ENCODE assay signal across 11 mouse cellular contexts in genomic region chr3:98039666-98040456, GRCm38 (mm10). TPM values are rescaled to one million over a fixed set of nuclear protein-coding genes. Genes with fewer than 3 reads are reported as not detected.
DNase-seq lines count a peak whose midpoint lies in the region; ATAC-seq and TF ChIP-seq lines count a peak whose summit lies in the region.
"Had no signal": no experiment of that assay in that cellular context is flagged by ENCODE, and none has a peak within 500 bp of the region (broad histone marks: within the 10 kb centered on the region; RNA-seq: fewer than 3 reads in every experiment).

No protein-coding gene starts in this region.

- H3K9ac ChIP-seq in heart, embryonic 14.5 days (ENCODE audit: low read length): no peak overlapping the region
- no peak overlapping the region for H3K9ac ChIP-seq in lung, embryonic 14.5 days
- no peak overlapping the region for H3K9ac ChIP-seq in embryonic facial prominence, embryonic 15.5 days
- H3K9ac ChIP-seq: midbrain, embryonic 13.5 days had no signal

- H3K4me1 ChIP-seq in heart, embryonic 14.5 days (ENCODE audit: control insufficient read depth in 2 of 2, insufficient read depth in 2 of 2, low read length in 2 of 2): peaks cover 37 to 75% of the 10 kb centered on the region in 2 experiments
- H3K4me1 ChIP-seq in lung, embryonic 14.5 days (ENCODE audit: insufficient read depth): peaks cover 56% of the 10 kb centered on the region
- peaks cover 82% of the 10 kb centered on the region for H3K4me1 ChIP-seq in embryonic facial prominence, embryonic 15.5 days

- WGBS in heart, embryonic 14.5 days: 50% methylated on average over 16 of the region's 16 CpGs
- 40% methylated on average over 16 of the region's 16 CpGs for WGBS in lung, embryonic 14.5 days
- 73% methylated on average over 16 of the region's 16 CpGs for WGBS in embryonic facial prominence, embryonic 15.5 days

- H3K27me3 ChIP-seq in heart, embryonic 14.5 days (ENCODE audit: control insufficient read depth, insufficient read depth, low read length): no peaks in the 10 kb centered on the region
- H3K27me3 ChIP-seq in lung, embryonic 14.5 days (ENCODE audit: insufficient read depth, low read length): no peaks in the 10 kb centered on the region
- H3K27me3 ChIP-seq in embryonic facial prominence, embryonic 15.5 days: no peaks in the 10 kb centered on the region
- H3K27me3 ChIP-seq: midbrain, embryonic 13.5 days; Patski had no signal

- H3K36me3 ChIP-seq in heart, embryonic 14.5 days (ENCODE audit: control insufficient read depth, insufficient read depth, low read length): no peaks in the 10 kb centered on the region
- H3K36me3 ChIP-seq in lung, embryonic 14.5 days (ENCODE audit: insufficient read depth): no peaks in the 10 kb centered on the region
- H3K36me3 ChIP-seq in embryonic facial prominence, embryonic 15.5 days: no peaks in the 10 kb centered on the region
- H3K36me3 ChIP-seq: midbrain, embryonic 13.5 days had no signal

- H3K27ac ChIP-seq in heart, embryonic 14.5 days (replicated peaks in 1 of 2; ENCODE audit: control insufficient read depth in 1 of 2, insufficient read depth in 1 of 2, low read depth in 2 of 2, low read length in 2 of 2): peak overlapping the region; percentile 28 to 70; a peak in 3 of 4 replicates
- 0 out of 2 replicates have a peak overlapping the region, but pooled peaks have one; percentile 20 for H3K27ac ChIP-seq in lung, embryonic 14.5 days (ENCODE audit: low read depth)
- peak overlapping the region; percentile 60 for H3K27ac ChIP-seq in embryonic facial prominence, embryonic 15.5 days (replicated peaks)

- DNase-seq in heart, adult 9 months (ENCODE audit: low spot score in 2 of 2): no peak
- DNase-seq in lung, embryonic 14.5 days: peak; percentile 69
- no peak for DNase-seq in lung, postnatal 14 days
- DNase-seq in adipocyte (ENCODE audit: low spot score): no peak
- DNase-seq: adrenal gland, adult 8-10 months; gastrocnemius, postnatal 25 days had no signal

- H3K9me3 ChIP-seq in heart, embryonic 14.5 days (ENCODE audit: control insufficient read depth, low read length): no peaks in the 10 kb centered on the region
- no peaks in the 10 kb centered on the region for H3K9me3 ChIP-seq in lung, embryonic 14.5 days (ENCODE audit: low read depth, low read length)
- H3K9me3 ChIP-seq in embryonic facial prominence, embryonic 15.5 days (replicated peaks): no peaks in the 10 kb centered on the region
- H3K9me3 ChIP-seq: midbrain, embryonic 13.5 days had no signal

- no peak for TF ChIP-seq CTCF in lung, embryonic 14.5 days (IDR thresholded peaks at IDR 0.05; ENCODE audit: low read depth)

- no peak overlapping the region for H3K4me2 ChIP-seq in heart, embryonic 14.5 days (ENCODE audit: low read length)
- H3K4me2 ChIP-seq in lung, embryonic 14.5 days: no peak overlapping the region
- no peak overlapping the region for H3K4me2 ChIP-seq in embryonic facial prominence, embryonic 15.5 days (replicated peaks)
- H3K4me2 ChIP-seq: midbrain, embryonic 13.5 days had no signal

- no peak for ATAC-seq in heart, embryonic 14.5 days (ENCODE audit: insufficient number of reproducible peaks, insufficient read depth, low FRiP score, low read depth)
- peak; percentile 16; the same call in 1 of the 2 replicates for ATAC-seq in lung, embryonic 14.5 days (ENCODE audit: insufficient read depth)
- ATAC-seq in embryonic facial prominence, embryonic 15.5 days (ENCODE audit: insufficient number of reproducible peaks, low FRiP score, low TSS enrichment, low read depth): no peak
- peak; percentile 61 for ATAC-seq in megakaryocyte, adult 5-6 weeks (ENCODE audit: poor library complexity, severe bottlenecking)
- ATAC-seq: midbrain, embryonic 13.5 days had no signal

- H3K4me3 ChIP-seq in heart, embryonic 14.5 days (ENCODE audit: control insufficient read depth in 1 of 2, insufficient read depth in 1 of 2, low read depth in 1 of 2, low read length in 2 of 2): no peak overlapping the region
- H3K4me3 ChIP-seq in lung, embryonic 14.5 days (ENCODE audit: low read depth, low read length): no peak overlapping the region
- no peak overlapping the region for H3K4me3 ChIP-seq in embryonic facial prominence, embryonic 15.5 days (replicated peaks)
- H3K4me3 ChIP-seq: midbrain, embryonic 13.5 days had no signal

RNA-seq across cellular contexts. Expression of gene Notch2, which starts 26.5 kb away (rescaled TPM):
- 12.2 and 14.5 TPM in 2 replicates for polyA plus RNA-seq in heart, embryonic 14.5 days (2014; fragmentation: Nextera tagmentation; extraction: Ambion mirVana)
- 43.8 and 45.1 TPM in 2 replicates for polyA plus RNA-seq in lung, embryonic 14.5 days (2014; fragmentation: Nextera tagmentation; extraction: Ambion mirVana)
- polyA plus RNA-seq in embryonic facial prominence, embryonic 15.5 days (2015; fragmentation: Nextera tagmentation; extraction: Ambion mirVana): 30.6 and 31.8 TPM in 2 replicates
- total RNA-seq in megakaryocyte, adult 5-6 weeks (2015): 92.1 and 97.4 TPM in 2 replicates
- 81.7 and 104 TPM in 2 replicates for total RNA-seq in megakaryocyte, adult 5-6 weeks (2017)

Comparison
In these comparisons a context has a peak if more than half of its experiments do, and no peak if none do; other contexts are left out.
1. ATAC-seq: peak in lung, embryonic 14.5 days (single experiment) and megakaryocyte, adult 5-6 weeks (single experiment); none in heart, embryonic 14.5 days (single experiment) and embryonic facial prominence, embryonic 15.5 days (single experiment).
2. Peak in every context shown above with its lines, with median percentiles within 50 percentile points of each other: H3K27ac ChIP-seq.